Mouse (Mus musculus) heart, embryonic 11.5 days (tissue): ENCODE results near the gene Rnf151. TPM values are rescaled to one million over a fixed set of nuclear protein-coding genes. Genes with fewer than 3 reads are reported as not detected.

Experiments
- ATAC-seq: fragments of 200-750 bp; cut with Nextera tagmentation; replicated peaks from 2 replicates; pipeline ENCODE4 v1.8.0; 2017; ENCODE audit warnings: moderate library complexity; ENCODE audit not compliant: insufficient number of reproducible peaks, low FRiP score, low TSS enrichment
- H3K27ac ChIP-seq: fragments of 300-500 bp; sonication (generic); 2 replicates; pipeline ENCODE4 v1.5.1; 2014; ENCODE audit warnings: mild to moderate bottlenecking, low read depth, low read length
- H3K27me3 ChIP-seq: fragments of 300-500 bp; sonication (generic); 2 replicates; pipeline ENCODE4 v1.6.1; 2014; ENCODE audit warnings: mild to moderate bottlenecking, low read length, mixed read lengths; ENCODE audit not compliant: control insufficient read depth, insufficient read depth
- H3K36me3 ChIP-seq: fragments of 300-500 bp; sonication (generic); 2 replicates; pipeline ENCODE4 v1.6.1; 2014; ENCODE audit warnings: mild to moderate bottlenecking, low read length, moderate library complexity, mixed read lengths; ENCODE audit not compliant: control insufficient read depth, insufficient read depth
- H3K4me1 ChIP-seq: fragments of 300-500 bp; sonication (generic); 2 replicates; pipeline ENCODE4 v1.6.1; 2014; ENCODE audit warnings: low read length; ENCODE audit not compliant: control insufficient read depth, insufficient read depth
- H3K4me2 ChIP-seq: fragments of 300-500 bp; sonication (generic); 2 replicates; pipeline ENCODE4 v1.6.1; 2014; ENCODE audit warnings: mild to moderate bottlenecking, moderate library complexity
- H3K4me3 ChIP-seq: fragments of 300-500 bp; sonication (generic); 2 replicates; pipeline ENCODE4 v1.5.1; 2014; ENCODE audit warnings: low read depth, low read length
- H3K9ac ChIP-seq: fragments of 300-500 bp; sonication (generic); 2 replicates; pipeline ENCODE4 v1.6.1; 2014; ENCODE audit warnings: mild to moderate bottlenecking, low read depth, low read length, moderate library complexity
- H3K9me3 ChIP-seq: fragments of 300-500 bp; sonication (generic); replicated peaks from 2 replicates; pipeline ENCODE4 v1.6.1; 2016; ENCODE audit warnings: low read length; ENCODE audit not compliant: control insufficient read depth
- WGBS: fragments of 180-500 bp; shearing (Covaris S2); extraction: QIAGEN DNeasy Blood & Tissue Kit; methylation state at CpG from one replicate; pipeline ENCODE4 v1.1.7; 2014; ENCODE audit not compliant: insufficient replicate concordance; 5-methylcytosine and 5-hydroxymethylcytosine counted together
- polyA plus RNA-seq: library from polyadenylated mRNA; unstranded; fragments of >200 nt; fragmentation: Nextera tagmentation; extraction: Ambion mirVana; gene quantifications from 2 replicates; pipeline ENCODE4 v1.2.1, GENCODE M21; 2014

Rnf151 gene
- polyA plus RNA-seq, result not detected in 2 replicates

DNA sequence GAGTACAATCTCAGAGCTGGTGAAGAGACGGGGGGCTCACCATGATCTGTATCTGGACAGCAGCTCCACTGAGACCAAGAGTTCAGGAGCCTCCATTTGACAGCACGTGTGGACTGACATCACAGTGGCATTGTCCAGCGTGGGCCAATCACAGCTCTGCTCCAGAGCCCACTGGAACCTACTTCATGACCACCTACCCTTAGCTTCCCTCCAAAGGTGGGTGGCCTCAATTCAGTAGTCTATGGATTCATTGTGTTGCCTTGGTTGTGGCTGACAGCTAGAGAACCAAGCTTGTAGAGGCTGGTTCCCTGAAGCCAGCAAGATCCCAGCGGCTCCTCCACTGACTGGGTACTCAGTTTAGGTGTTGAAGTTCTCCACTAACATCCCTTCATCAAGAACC lies at the start of gene Rnf151, which contains the start of gene Rps2:
Rnf151 (minus strand) TSS at position 121 of the 400 bp plus-strand sequence.
Rps2 (plus strand) TSS at position 174 of the 400 bp plus-strand sequence.
- H3K4me3 ChIP-seq, result peak within 1 kb of the TSS; percentile 72
- H3K4me1 ChIP-seq, result peaks cover 18% of the 10 kb centered on the region
- ATAC-seq, result no peak
- H3K9ac ChIP-seq, result no peak within 1 kb of the TSS; the same call in 1 of the 2 replicates
- no peaks in the 10 kb centered on the region for H3K27me3 ChIP-seq
- H3K36me3 ChIP-seq, result peaks cover 17% of the 10 kb centered on the region
- peak within 1 kb of the TSS; percentile 88 for H3K4me2 ChIP-seq
- no peak within 1 kb of the TSS for H3K27ac ChIP-seq
- 77% methylated on average over 4 of the region's 4 CpGs for WGBS
- H3K9me3 ChIP-seq, result no peaks in the 10 kb centered on the region

- Histone ChIP-seq H3K9me3 (no peaks in the 10 kb centered on the region), H3K4me1 (peaks cover 14% of the 10 kb centered on the region), H3K4me2 (no peak overlapping the region), H3K4me3 (no peak overlapping the region), H3K27ac (no peak overlapping the region), H3K36me3 (no peaks in the 10 kb centered on the region), H3K27me3 (0 out of 2 replicates have a peak, but pooled peaks cover 7% of the 10 kb centered on the region), H3K9ac (no peak overlapping the region)
- ATAC-seq, result no peak
- 23% methylated on average over 12 of the region's 12 CpGs for WGBS
Measured at GRCm38 (mm10) chr17:24766266-24766875, 48.5 kb upstream of the Rnf151 start.

GRCm38 (mm10) chr17:24765016-24765905 lies 47.4 kb upstream of the Rnf151 start:
- Histone ChIP-seq H3K9me3 (no peaks in the 10 kb centered on the region), H3K9ac (no peak overlapping the region), H3K4me3 (no peak overlapping the region), H3K4me2 (peak overlapping the region; percentile 38), H3K36me3 (no peaks in the 10 kb centered on the region), H3K4me1 (peaks cover 14% of the 10 kb centered on the region), H3K27ac (no peak overlapping the region), H3K27me3 (0 out of 2 replicates have a peak, but pooled peaks cover 7% of the 10 kb centered on the region)
- WGBS, result 43% methylated on average over 21 of the region's 22 CpGs
- ATAC-seq, result no peak

- Histone ChIP-seq H3K4me2 (no peak overlapping the region), H3K9me3 (no peaks in the 10 kb centered on the region), H3K36me3 (no peaks in the 10 kb centered on the region), H3K27me3 (peaks cover 2% of the 10 kb centered on the region), H3K9ac (no peak overlapping the region), H3K27ac (no peak overlapping the region), H3K4me1 (peaks cover 10% of the 10 kb centered on the region), H3K4me3 (no peak overlapping the region)
- 68% methylated on average over 5 of the region's 5 CpGs for WGBS
- ATAC-seq, result no peak
Measured at GRCm38 (mm10) chr17:24761121-24761520, 43.3 kb upstream of the Rnf151 start.

- peaks cover 10% of the 10 kb centered on the region for H3K4me1 ChIP-seq
- H3K4me2 ChIP-seq, result no peak overlapping the region
- 73% methylated on average over 1 of the region's 1 CpGs for WGBS
- no peak for ATAC-seq
- H3K9ac ChIP-seq, result no peak overlapping the region
- H3K27me3 ChIP-seq, result peaks cover 38% of the 10 kb centered on the region
- no peak overlapping the region for H3K27ac ChIP-seq
- no peaks in the 10 kb centered on the region for H3K36me3 ChIP-seq
- H3K9me3 ChIP-seq, result no peaks in the 10 kb centered on the region
- H3K4me3 ChIP-seq, result no peak overlapping the region
Measured at GRCm38 (mm10) chr17:24757394-24757793, 39.5 kb upstream of the Rnf151 start.

DNA sequence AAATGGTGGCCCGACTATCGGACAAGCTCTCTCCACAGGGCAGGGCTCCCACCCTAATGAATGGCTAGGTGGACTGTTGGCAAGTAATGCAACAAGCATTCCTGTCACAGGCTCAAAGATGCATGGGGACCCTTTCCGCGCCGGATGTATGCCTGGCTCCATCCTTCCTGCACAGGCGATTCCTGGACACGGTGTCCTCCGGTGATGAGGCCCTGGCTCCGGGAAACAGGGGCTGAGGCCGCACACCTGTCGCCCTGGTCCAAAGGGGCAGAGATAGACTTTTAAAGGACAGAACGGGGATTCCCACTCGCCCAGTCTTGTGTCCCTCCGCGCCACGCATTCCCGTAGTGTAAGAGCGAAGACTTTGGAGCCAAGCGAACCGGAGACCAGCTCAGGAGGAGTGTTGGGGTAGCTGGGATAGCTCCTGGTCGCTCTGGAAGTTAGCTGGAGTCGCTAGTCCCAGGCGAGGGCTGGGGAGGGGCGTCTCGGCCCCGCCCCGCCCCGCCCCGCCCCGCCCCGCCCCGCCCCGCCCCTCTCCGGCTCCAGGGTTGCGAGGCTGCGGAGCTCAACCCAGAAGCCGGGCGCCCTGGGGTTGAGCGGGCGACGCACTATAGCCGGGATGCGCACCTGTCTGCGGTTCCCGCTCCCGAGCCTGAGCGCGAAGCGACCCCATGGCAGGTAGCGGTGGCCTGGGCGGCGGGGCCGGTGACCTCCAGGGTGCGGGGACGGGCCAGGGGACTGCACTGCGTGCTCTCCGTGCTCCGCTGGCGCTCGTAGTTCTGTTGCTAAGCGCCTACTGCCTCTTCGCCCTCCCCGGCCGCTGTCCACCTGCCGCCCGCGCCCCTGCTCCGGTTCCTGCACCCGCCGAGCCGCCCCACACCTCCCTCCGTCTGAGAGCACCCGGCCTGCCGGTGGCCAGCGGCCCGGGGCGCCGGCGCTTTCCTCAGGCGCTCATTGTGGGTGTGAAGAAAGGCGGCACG lies 34.8 kb upstream of the Rnf151 start, which contains the start of gene Hs3st6:
Hs3st6 (plus strand) TSS at position 574 of the 980 bp plus-strand sequence.
- ATAC-seq, result peak; percentile 75
- 1% methylated on average over 59 of the region's 82 CpGs for WGBS
- peak within 1 kb of the TSS; percentile 98 for H3K4me2 ChIP-seq
- no peaks in the 10 kb centered on the region for H3K36me3 ChIP-seq
- H3K4me1 ChIP-seq, result peaks cover 10% of the 10 kb centered on the region; the same call in 1 of the 2 replicates
- H3K27me3 ChIP-seq, result peaks cover 62% of the 10 kb centered on the region
- H3K4me3 ChIP-seq, result peak within 1 kb of the TSS; percentile 57
- no peaks in the 10 kb centered on the region for H3K9me3 ChIP-seq
- no peak within 1 kb of the TSS for H3K27ac ChIP-seq
- H3K9ac ChIP-seq, result peak within 1 kb of the TSS; percentile 54

GRCm38 (mm10) chr17:24751528-24751927 lies 33.7 kb upstream of the Rnf151 start:
- 18% methylated on average over 4 of the region's 4 CpGs for WGBS
- H3K27me3 ChIP-seq, result peaks cover 62% of the 10 kb centered on the region

GRCm38 (mm10) chr17:24746986-24747385 lies 29.1 kb upstream of the Rnf151 start:
- H3K27me3 ChIP-seq, result peaks cover 22% of the 10 kb centered on the region
- no peak overlapping the region for H3K4me3 ChIP-seq
- H3K4me2 ChIP-seq, result no peak overlapping the region
- no peak overlapping the region for H3K27ac ChIP-seq
- 41% methylated on average over 4 of the region's 4 CpGs for WGBS
- ATAC-seq, result no peak
- no peaks in the 10 kb centered on the region for H3K36me3 ChIP-seq
- H3K4me1 ChIP-seq, result no peaks in the 10 kb centered on the region
- no peak overlapping the region for H3K9ac ChIP-seq
- no peaks in the 10 kb centered on the region for H3K9me3 ChIP-seq

More at GRCm38 (mm10) chr17:24751528-24751927, 33.7 kb upstream of the Rnf151 start:
- Histone ChIP-seq H3K36me3 (no peaks in the 10 kb centered on the region), H3K4me2 (no peak overlapping the region), H3K4me1 (peaks cover 10% of the 10 kb centered on the region; the same call in 1 of the 2 replicates), H3K27ac (no peak overlapping the region), H3K9me3 (no peaks in the 10 kb centered on the region), H3K4me3 (no peak overlapping the region), H3K9ac (no peak overlapping the region)
- ATAC-seq, result no peak
